Mouse (Mus musculus): ENCODE data around the gene Ssr2. TPM values are rescaled to one million over a fixed set of nuclear protein-coding genes. Genes with fewer than 3 reads are reported as not detected.

The Ssr2 gene
- polyA plus RNA-seq, 1 experiment from 2014 or later, result 184 TPM

GRCm38 (mm10) chr3:88538271-88539145 lies 37.2 kb upstream of the Ssr2 start:
- no peaks in the 10 kb centered on the region for H3K27me3 ChIP-seq (ENCODE audit: control insufficient read depth, insufficient read depth, low read length)
- no peak for DNase-seq (ENCODE audit: low spot score)
- peak overlapping the region; percentile 35; the same call in 1 of the 2 replicates for H3K27ac ChIP-seq (replicated peaks; ENCODE audit: low read depth, low read length)
- peak overlapping the region; percentile 19; the same call in 1 of the 2 replicates for H3K4me2 ChIP-seq (ENCODE audit: low read depth, low read length)
- no peaks in the 10 kb centered on the region for H3K9me3 ChIP-seq (replicated peaks; ENCODE audit: control insufficient read depth, low read length)
- peak overlapping the region; percentile 3; the same call in 1 of the 2 replicates for H3K4me3 ChIP-seq (ENCODE audit: low read depth, low read length)
- WGBS, result 23% methylated on average over 9 of the region's 9 CpGs
- peak overlapping the region; percentile 39 for H3K9ac ChIP-seq (replicated peaks; ENCODE audit: low read length)
- peaks cover 24% of the 10 kb centered on the region for H3K36me3 ChIP-seq (replicated peaks; ENCODE audit: control insufficient read depth, insufficient read depth, low read depth, low read length)
- ATAC-seq (replicated peaks; ENCODE audit: insufficient number of reproducible peaks, low FRiP score, low TSS enrichment, low read depth), result no peak
- H3K4me1 ChIP-seq (ENCODE audit: control insufficient read depth, insufficient read depth, low read length), result peaks cover 35% of the 10 kb centered on the region

GRCm38 (mm10) chr3:88539397-88539796 lies 36.3 kb upstream of the Ssr2 start:
- Histone ChIP-seq H3K36me3 (replicated peaks; ENCODE audit: control insufficient read depth, insufficient read depth, low read depth, low read length) (peaks cover 24% of the 10 kb centered on the region), H3K4me3 (ENCODE audit: low read depth, low read length) (no peak overlapping the region), H3K9ac (replicated peaks; ENCODE audit: low read length) (no peak overlapping the region), H3K27ac (replicated peaks; ENCODE audit: low read depth, low read length) (no peak overlapping the region), H3K4me1 (ENCODE audit: control insufficient read depth, insufficient read depth, low read length) (peaks cover 35% of the 10 kb centered on the region), H3K9me3 (replicated peaks; ENCODE audit: control insufficient read depth, low read length) (no peaks in the 10 kb centered on the region), H3K27me3 (ENCODE audit: control insufficient read depth, insufficient read depth, low read length) (no peaks in the 10 kb centered on the region), H3K4me2 (ENCODE audit: low read depth, low read length) (peak overlapping the region; percentile 23; the same call in 1 of the 2 replicates)
- DNase-seq (ENCODE audit: low spot score) (peak; percentile 68), ATAC-seq (replicated peaks; ENCODE audit: insufficient number of reproducible peaks, low FRiP score, low TSS enrichment, low read depth) (no peak)
- WGBS, result 4% methylated on average over 3 of the region's 3 CpGs

GRCm38 (mm10) chr3:88540085-88540484 lies 35.6 kb upstream of the Ssr2 start:
- no peak overlapping the region; the same call in 1 of the 2 replicates for H3K27ac ChIP-seq (replicated peaks; ENCODE audit: low read depth, low read length)
- no peaks in the 10 kb centered on the region for H3K27me3 ChIP-seq (ENCODE audit: control insufficient read depth, insufficient read depth, low read length)
- H3K4me1 ChIP-seq (ENCODE audit: control insufficient read depth, insufficient read depth, low read length), result peaks cover 30% of the 10 kb centered on the region
- no peak for ATAC-seq (replicated peaks; ENCODE audit: insufficient number of reproducible peaks, low FRiP score, low TSS enrichment, low read depth)
- H3K4me3 ChIP-seq (ENCODE audit: low read depth, low read length), result no peak overlapping the region
- WGBS, result 49% methylated on average over 5 of the region's 5 CpGs
- H3K9me3 ChIP-seq (replicated peaks; ENCODE audit: control insufficient read depth, low read length), result no peaks in the 10 kb centered on the region
- no peak overlapping the region for H3K9ac ChIP-seq (replicated peaks; ENCODE audit: low read length)
- H3K4me2 ChIP-seq (ENCODE audit: low read depth, low read length), result no peak overlapping the region
- H3K36me3 ChIP-seq (replicated peaks; ENCODE audit: control insufficient read depth, insufficient read depth, low read depth, low read length), result peaks cover 24% of the 10 kb centered on the region
- peak; percentile 22 for DNase-seq (ENCODE audit: low spot score)

GRCm38 (mm10) chr3:88541622-88542401 lies 33.9 kb upstream of the Ssr2 start:
- 83% methylated on average over 7 of the region's 7 CpGs for WGBS
- no peak for DNase-seq (ENCODE audit: low spot score)
- H3K4me3 ChIP-seq (ENCODE audit: low read depth, low read length), result no peak overlapping the region
- no peak overlapping the region for H3K4me2 ChIP-seq (ENCODE audit: low read depth, low read length)
- peaks cover 19% of the 10 kb centered on the region for H3K36me3 ChIP-seq (replicated peaks; ENCODE audit: control insufficient read depth, insufficient read depth, low read depth, low read length)
- no peak overlapping the region for H3K27ac ChIP-seq (replicated peaks; ENCODE audit: low read depth, low read length)
- no peak for ATAC-seq (replicated peaks; ENCODE audit: insufficient number of reproducible peaks, low FRiP score, low TSS enrichment, low read depth)
- H3K9me3 ChIP-seq (replicated peaks; ENCODE audit: control insufficient read depth, low read length), result no peaks in the 10 kb centered on the region
- H3K4me1 ChIP-seq (ENCODE audit: control insufficient read depth, insufficient read depth, low read length), result peaks cover 15% of the 10 kb centered on the region
- H3K27me3 ChIP-seq (ENCODE audit: control insufficient read depth, insufficient read depth, low read length), result no peaks in the 10 kb centered on the region
- H3K9ac ChIP-seq (replicated peaks; ENCODE audit: low read length), result no peak overlapping the region

- H3K4me2 ChIP-seq (ENCODE audit: low read depth, low read length), result no peak overlapping the region
Measured at GRCm38 (mm10) chr3:88542486-88542885, 33.2 kb upstream of the Ssr2 start.

GRCm38 (mm10) chr3:88543174-88543573 lies 32.5 kb upstream of the Ssr2 start:
- Histone ChIP-seq H3K27ac (replicated peaks; ENCODE audit: low read depth, low read length) (no peak overlapping the region), H3K27me3 (ENCODE audit: control insufficient read depth, insufficient read depth, low read length) (no peaks in the 10 kb centered on the region), H3K9ac (replicated peaks; ENCODE audit: low read length) (no peak overlapping the region), H3K4me3 (ENCODE audit: low read depth, low read length) (no peak overlapping the region), H3K36me3 (replicated peaks; ENCODE audit: control insufficient read depth, insufficient read depth, low read depth, low read length) (peaks cover 13% of the 10 kb centered on the region), H3K4me1 (ENCODE audit: control insufficient read depth, insufficient read depth, low read length) (peaks cover 7% of the 10 kb centered on the region), H3K4me2 (ENCODE audit: low read depth, low read length) (no peak overlapping the region), H3K9me3 (replicated peaks; ENCODE audit: control insufficient read depth, low read length) (no peaks in the 10 kb centered on the region)
- DNase-seq (ENCODE audit: low spot score) (no peak), ATAC-seq (replicated peaks; ENCODE audit: insufficient number of reproducible peaks, low FRiP score, low TSS enrichment, low read depth) (no peak)
- WGBS, result 81% methylated on average over 8 of the region's 8 CpGs

More at GRCm38 (mm10) chr3:88542486-88542885, 33.2 kb upstream of the Ssr2 start:
- no peaks in the 10 kb centered on the region for H3K9me3 ChIP-seq (replicated peaks; ENCODE audit: control insufficient read depth, low read length)
- 56% methylated on average over 4 of the region's 4 CpGs for WGBS
- no peaks in the 10 kb centered on the region for H3K27me3 ChIP-seq (ENCODE audit: control insufficient read depth, insufficient read depth, low read length)
- peaks cover 10% of the 10 kb centered on the region for H3K4me1 ChIP-seq (ENCODE audit: control insufficient read depth, insufficient read depth, low read length)
- peaks cover 14% of the 10 kb centered on the region for H3K36me3 ChIP-seq (replicated peaks; ENCODE audit: control insufficient read depth, insufficient read depth, low read depth, low read length)
- DNase-seq (ENCODE audit: low spot score) (no peak), ATAC-seq (replicated peaks; ENCODE audit: insufficient number of reproducible peaks, low FRiP score, low TSS enrichment, low read depth) (no peak)
- H3K9ac ChIP-seq (replicated peaks; ENCODE audit: low read length), result no peak overlapping the region
- H3K27ac ChIP-seq (replicated peaks; ENCODE audit: low read depth, low read length), result no peak overlapping the region
- H3K4me3 ChIP-seq (ENCODE audit: low read depth, low read length), result no peak overlapping the region

GRCm38 (mm10) chr3:88543651-88544410 lies 31.8 kb upstream of the Ssr2 start:
- Histone ChIP-seq H3K27ac (replicated peaks; ENCODE audit: low read depth, low read length) (no peak overlapping the region), H3K4me1 (ENCODE audit: control insufficient read depth, insufficient read depth, low read length) (peaks cover under 1% of the 10 kb centered on the region), H3K4me3 (ENCODE audit: low read depth, low read length) (no peak overlapping the region), H3K4me2 (ENCODE audit: low read depth, low read length) (no peak overlapping the region), H3K27me3 (ENCODE audit: control insufficient read depth, insufficient read depth, low read length) (no peaks in the 10 kb centered on the region), H3K9me3 (replicated peaks; ENCODE audit: control insufficient read depth, low read length) (no peaks in the 10 kb centered on the region), H3K9ac (replicated peaks; ENCODE audit: low read length) (no peak overlapping the region), H3K36me3 (replicated peaks; ENCODE audit: control insufficient read depth, insufficient read depth, low read depth, low read length) (peaks cover 6% of the 10 kb centered on the region)
- 71% methylated on average over 5 of the region's 5 CpGs for WGBS
- DNase-seq (ENCODE audit: low spot score), result no peak
- ATAC-seq (replicated peaks; ENCODE audit: insufficient number of reproducible peaks, low FRiP score, low TSS enrichment, low read depth), result no peak
